Comparison of ENCODE assay signal across 8 mouse cellular contexts in the genomic region with DNA sequence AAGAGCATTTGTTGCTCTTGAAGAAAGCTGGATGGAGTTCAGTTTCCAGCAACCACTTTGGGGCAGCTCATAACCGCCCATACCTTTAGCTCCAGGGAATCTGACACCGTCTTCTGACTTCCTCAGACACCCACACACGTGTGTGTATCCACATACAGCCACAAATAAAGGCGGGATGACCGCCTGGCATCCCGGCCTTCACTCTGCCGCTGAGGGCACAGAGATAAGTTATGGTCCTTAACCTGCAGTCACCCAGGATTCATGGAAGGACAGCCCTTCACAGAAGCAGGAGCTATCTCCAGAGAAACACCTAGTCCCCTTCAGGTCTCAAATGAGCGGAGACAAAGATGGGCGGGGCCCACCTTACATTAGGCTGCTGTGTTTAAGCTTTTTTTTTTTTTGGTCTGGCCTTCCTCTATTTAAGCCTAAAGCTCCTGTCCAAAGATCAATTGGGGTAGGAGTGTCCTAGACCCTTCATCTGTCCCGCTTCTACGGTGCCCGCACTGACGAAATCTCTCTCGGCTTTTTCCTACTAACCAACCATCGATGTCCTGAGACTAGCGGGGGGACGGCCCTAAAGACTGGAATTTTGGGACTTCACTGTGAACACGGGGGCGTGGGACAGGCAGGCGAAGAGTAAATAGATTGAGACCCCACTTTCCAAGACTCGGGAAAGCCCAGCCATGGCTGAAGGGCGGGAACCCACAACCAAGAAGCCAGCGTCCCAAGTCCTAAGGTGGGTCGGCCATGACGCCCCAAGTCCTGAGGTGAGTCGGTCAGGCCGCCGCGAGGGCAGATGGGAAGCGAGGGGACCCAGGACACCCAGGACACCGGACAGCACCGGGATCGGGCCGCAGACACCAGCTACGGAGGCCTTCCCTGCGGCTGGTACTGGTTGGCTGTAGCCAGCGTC. TPM values are rescaled to one million over a fixed set of nuclear protein-coding genes. Genes with fewer than 3 reads are reported as not detected.
DNase-seq lines count a peak whose midpoint lies in the region; ATAC-seq and TF ChIP-seq lines count a peak whose summit lies in the region.

No protein-coding gene starts in this region.

- peaks cover 9% of the 10 kb centered on the region for H3K79me3 ChIP-seq in C2C12 (ENCODE audit: low read depth)

- WGBS in embryonic facial prominence, embryonic 15.5 days: 4% methylated on average over 37 of the region's 37 CpGs
- WGBS in limb, embryonic 10.5 days: 7% methylated on average over 37 of the region's 37 CpGs
- WGBS in midbrain, postnatal 0 days: 7% methylated on average over 37 of the region's 37 CpGs

- no peak for DNase-seq in gastrocnemius, adult 2 months
- no peak for DNase-seq in gastrocnemius, adult 8-10 months (ENCODE audit: low spot score in 2 of 2)
- DNase-seq in limb, embryonic 10.5 days (ENCODE audit: low spot score): no peak
- peak; percentile 4 for DNase-seq in midbrain, postnatal 0 days (ENCODE audit: low spot score)
- no peak for DNase-seq in Muller cell, postnatal 12 days (ENCODE audit: inconsistent ontology term)
- no peak for DNase-seq in left cerebral cortex, postnatal 25 days (ENCODE audit: low spot score in 2 of 2)

- intact Hi-C loops in gastrocnemius, adult 2 months (cut with DNase I): no loop called here
- intact Hi-C loops in left cerebral cortex, postnatal 25 days (cut with DNase I): no loop called here

- H3K4me2 ChIP-seq in embryonic facial prominence, embryonic 15.5 days (replicated peaks): peak overlapping the region; percentile 74
- H3K4me2 ChIP-seq in midbrain, postnatal 0 days (ENCODE audit: low read depth, low read length, poor library complexity, severe bottlenecking): peak overlapping the region; percentile 77

- peaks cover 5% of the 10 kb centered on the region for H3K4me1 ChIP-seq in embryonic facial prominence, embryonic 15.5 days
- peaks cover 9% of the 10 kb centered on the region for H3K4me1 ChIP-seq in limb, embryonic 10.5 days
- H3K4me1 ChIP-seq in midbrain, postnatal 0 days (ENCODE audit: insufficient read depth, low read length): no peaks in the 10 kb centered on the region

- no peaks in the 10 kb centered on the region for H3K27me3 ChIP-seq in C2C12 (ENCODE audit: control insufficient read depth, insufficient read depth, insufficient read length)
- no peaks in the 10 kb centered on the region for H3K27me3 ChIP-seq in embryonic facial prominence, embryonic 15.5 days
- H3K27me3 ChIP-seq in limb, embryonic 10.5 days (ENCODE audit: low read depth, poor library complexity, severe bottlenecking): no peaks in the 10 kb centered on the region
- H3K27me3 ChIP-seq in midbrain, postnatal 0 days (ENCODE audit: insufficient read depth, low read length): no peaks in the 10 kb centered on the region

- peaks cover 24% of the 10 kb centered on the region for H3K79me2 ChIP-seq in C2C12 (ENCODE audit: control insufficient read depth, insufficient read depth)

- peak overlapping the region; percentile 91 for H3K4me3 ChIP-seq in gastrocnemius, adult 2 months
- peak overlapping the region; percentile 59 for H3K4me3 ChIP-seq in C2C12 (ENCODE audit: insufficient read depth, poor library complexity, severe bottlenecking)
- peak overlapping the region; percentile 86 for H3K4me3 ChIP-seq in embryonic facial prominence, embryonic 15.5 days (replicated peaks)
- peak overlapping the region; percentile 89 for H3K4me3 ChIP-seq in limb, embryonic 10.5 days
- peak overlapping the region; percentile 71 for H3K4me3 ChIP-seq in midbrain, postnatal 0 days (ENCODE audit: low read depth, low read length)

- H3K9ac ChIP-seq in embryonic facial prominence, embryonic 15.5 days: peak overlapping the region; percentile 92
- H3K9ac ChIP-seq in midbrain, postnatal 0 days (replicated peaks; ENCODE audit: low read length, poor library complexity, severe bottlenecking): peak overlapping the region; percentile 84

- TF ChIP-seq CTCF in gastrocnemius, adult 2 months (IDR thresholded peaks at IDR 0.05): no peak
- TF ChIP-seq CTCF in C2C12 (IDR thresholded peaks at IDR 0.05; ENCODE audit: control insufficient read depth, insufficient read depth, insufficient read length): no peak
- no peak for TF ChIP-seq CTCF in midbrain, postnatal 0 days (IDR thresholded peaks at IDR 0.05)

- no peaks in the 10 kb centered on the region for H3K36me3 ChIP-seq in C2C12 (ENCODE audit: control insufficient read depth, insufficient read depth)
- H3K36me3 ChIP-seq in embryonic facial prominence, embryonic 15.5 days: no peaks in the 10 kb centered on the region
- peaks cover 5% of the 10 kb centered on the region for H3K36me3 ChIP-seq in limb, embryonic 10.5 days
- H3K36me3 ChIP-seq in midbrain, postnatal 0 days (ENCODE audit: insufficient read depth, low read length): no peaks in the 10 kb centered on the region

- peak; percentile 39 for ATAC-seq in embryonic facial prominence, embryonic 15.5 days (ENCODE audit: insufficient number of reproducible peaks, low FRiP score, low TSS enrichment, low read depth)
- peak; percentile 73 for ATAC-seq in midbrain, postnatal 0 days (ENCODE audit: low FRiP score)

- no peaks in the 10 kb centered on the region for H3K9me3 ChIP-seq in embryonic facial prominence, embryonic 15.5 days (replicated peaks)
- H3K9me3 ChIP-seq in limb, embryonic 10.5 days (replicated peaks): no peaks in the 10 kb centered on the region
- no peaks in the 10 kb centered on the region for H3K9me3 ChIP-seq in midbrain, postnatal 0 days (ENCODE audit: low read length)

- H3ac ChIP-seq in C2C12 (ENCODE audit: control insufficient read depth, insufficient read length, low read depth): peak overlapping the region; percentile 98

- peak overlapping the region; percentile 83 for H3K27ac ChIP-seq in gastrocnemius, adult 2 months
- peak overlapping the region; percentile 90 for H3K27ac ChIP-seq in embryonic facial prominence, embryonic 15.5 days (replicated peaks)
- peak overlapping the region; percentile 88 for H3K27ac ChIP-seq in limb, embryonic 10.5 days
- H3K27ac ChIP-seq in midbrain, postnatal 0 days (ENCODE audit: low read depth, low read length): peak overlapping the region; percentile 82

TF ChIP-seq in C2C12, 6 proteins besides CTCF, POLR2A, EP300 and RAD21:
- TF ChIP-seq MYOG (IDR thresholded peaks at IDR 0.05; ENCODE audit: control insufficient read depth, extremely low read depth, insufficient read length) (no peak), FOSL1 (IDR thresholded peaks at IDR 0.05; ENCODE audit: insufficient read depth, low read length, poor library complexity, severe bottlenecking) (no peak), MYOD1 (IDR thresholded peaks at IDR 0.05; ENCODE audit: control insufficient read depth, insufficient read length, low read depth) (no peak)

RNA-seq across cellular contexts. Expression of gene Zfp867, which starts 0.6 kb away (rescaled TPM):
- 1 to 10 TPM; 2.2 to 2.3 TPM for total RNA-seq in gastrocnemius, adult 2 months (2021)
- 1 to 10 TPM; 2.6 to 2.9 (median 2.8) TPM for total RNA-seq in gastrocnemius, adult 8-10 months (2022)
- polyA plus RNA-seq in C2C12 (2012; fragmentation: generic; extraction: Trizol): 0.73 TPM
- 8.8 and 8.9 TPM in 2 replicates for polyA plus RNA-seq in embryonic facial prominence, embryonic 15.5 days (2015; fragmentation: Nextera tagmentation; extraction: Ambion mirVana)
- polyA plus RNA-seq in limb, embryonic 10.5 days (2016; fragmentation: Nextera tagmentation; extraction: Ambion mirVana): 5.7 and 7.9 TPM in 2 replicates
- 7.6 and 11.2 TPM in 2 replicates for total RNA-seq in midbrain, postnatal 0 days (2014; rRNA removed)
- polyA plus RNA-seq in midbrain, postnatal 0 days (2015; fragmentation: Nextera tagmentation; extraction: Ambion mirVana): 6.4 and 8.0 TPM in 2 replicates
- total RNA-seq in left cerebral cortex, postnatal 25 days (2021): 1 to 10 TPM; 3.3 to 3.7 TPM

RNA-seq across cellular contexts. Expression of gene Snap47, which starts 20.7 kb away (rescaled TPM):
- total RNA-seq in gastrocnemius, adult 2 months (2021): 10 to 100 TPM; 18.6 to 30.4 TPM
- 10 to 100 TPM; 22.8 to 26.9 (median 26.3) TPM for total RNA-seq in gastrocnemius, adult 8-10 months (2022)
- 54.3 TPM for polyA plus RNA-seq in C2C12 (2012; fragmentation: generic; extraction: Trizol)
- 115 and 121 TPM in 2 replicates for polyA plus RNA-seq in embryonic facial prominence, embryonic 15.5 days (2015; fragmentation: Nextera tagmentation; extraction: Ambion mirVana)
- 106 and 122 TPM in 2 replicates for polyA plus RNA-seq in limb, embryonic 10.5 days (2016; fragmentation: Nextera tagmentation; extraction: Ambion mirVana)
- total RNA-seq in midbrain, postnatal 0 days (2014; rRNA removed): 465 and 467 TPM in 2 replicates
- 588 and 631 TPM in 2 replicates for polyA plus RNA-seq in midbrain, postnatal 0 days (2015; fragmentation: Nextera tagmentation; extraction: Ambion mirVana)
- 100 to 1,000 TPM; 384 to 420 TPM for total RNA-seq in left cerebral cortex, postnatal 25 days (2021)

RNA-seq across cellular contexts. Expression of gene Jmjd4, which starts 21.8 kb away (rescaled TPM):
- total RNA-seq in gastrocnemius, adult 2 months (2021): 10 to 100 TPM in 1 of 2 experiments, 1 to 10 TPM in 1; 7.2 to 10.2 TPM
- 10 to 100 TPM in 2 of 4 experiments, 1 to 10 TPM in 2; 8.5 to 10.7 (median 9.6) TPM for total RNA-seq in gastrocnemius, adult 8-10 months (2022)
- polyA plus RNA-seq in C2C12 (2012; fragmentation: generic; extraction: Trizol): 5.1 TPM
- polyA plus RNA-seq in embryonic facial prominence, embryonic 15.5 days (2015; fragmentation: Nextera tagmentation; extraction: Ambion mirVana): 10.8 and 12.1 TPM in 2 replicates
- 16.8 and 21.8 TPM in 2 replicates for polyA plus RNA-seq in limb, embryonic 10.5 days (2016; fragmentation: Nextera tagmentation; extraction: Ambion mirVana)
- total RNA-seq in midbrain, postnatal 0 days (2014; rRNA removed): 38.0 and 39.8 TPM in 2 replicates
- 22.7 and 24.0 TPM in 2 replicates for polyA plus RNA-seq in midbrain, postnatal 0 days (2015; fragmentation: Nextera tagmentation; extraction: Ambion mirVana)
- total RNA-seq in left cerebral cortex, postnatal 25 days (2021): 10 to 100 TPM; 28.4 to 28.9 TPM

RNA-seq across cellular contexts. Expression of gene Zkscan17, which starts 54.9 kb away (rescaled TPM):
- total RNA-seq in gastrocnemius, adult 2 months (2021): 10 to 100 TPM; 13.7 to 19.3 TPM
- 10 to 100 TPM; 16.0 to 18.5 (median 16.9) TPM for total RNA-seq in gastrocnemius, adult 8-10 months (2022)
- 21.5 TPM for polyA plus RNA-seq in C2C12 (2012; fragmentation: generic; extraction: Trizol)
- polyA plus RNA-seq in embryonic facial prominence, embryonic 15.5 days (2015; fragmentation: Nextera tagmentation; extraction: Ambion mirVana): 21.2 and 22.2 TPM in 2 replicates
- 45.2 and 46.1 TPM in 2 replicates for polyA plus RNA-seq in limb, embryonic 10.5 days (2016; fragmentation: Nextera tagmentation; extraction: Ambion mirVana)
- total RNA-seq in midbrain, postnatal 0 days (2014; rRNA removed): 20.2 and 30.4 TPM in 2 replicates
- 13.3 and 14.7 TPM in 2 replicates for polyA plus RNA-seq in midbrain, postnatal 0 days (2015; fragmentation: Nextera tagmentation; extraction: Ambion mirVana)
- 1 to 10 TPM; 8.8 to 9.5 TPM for total RNA-seq in left cerebral cortex, postnatal 25 days (2021)

Comparison
In these comparisons a context has a peak if more than half of its experiments do, and no peak if none do; other contexts are left out.
1. RNA of gene Snap47, which starts 20.7 kb away (total RNA-seq): 465 to 467 TPM in midbrain, postnatal 0 days and 384 to 420 TPM in left cerebral cortex, postnatal 25 days; 18.6 to 30.4 TPM in gastrocnemius, adult 2 months and 22.8 to 26.9 TPM in gastrocnemius, adult 8-10 months; every median in the first group is over 10 times any median in the second.
2. Peak in every context shown above with its lines, with median percentiles within 50 percentile points of each other: H3K27ac ChIP-seq and H3K4me3 ChIP-seq.